Mouse (Mus musculus) stomach, postnatal 0 days (tissue): ENCODE measurements around the gene Zfp629. TPM values are rescaled to one million over a fixed set of nuclear protein-coding genes. Genes with fewer than 3 reads are reported as not detected.
"Not testable (repeated sequence)": the region's sequence is repeated elsewhere in the genome, so short reads cannot be mapped to it uniquely, and the experiment has no call there.

Experiments
- ATAC-seq: fragments of 200-750 bp; cut with Nextera tagmentation; 2 replicates; pipeline ENCODE4 v1.8.0; 2017; ENCODE audit not compliant: low FRiP score, low TSS enrichment
- DNase-seq: peaks from one replicate; pipeline ENCODE4 v3.0.0-alpha.2; 2016; ENCODE audit warnings: low spot score
- H3K27ac ChIP-seq: fragments of 300-500 bp; sonication (generic); replicated peaks from 2 replicates; pipeline ENCODE4 v1.5.1; 2014; ENCODE audit warnings: mild to moderate bottlenecking, control low read depth
- H3K27me3 ChIP-seq: fragments of 300-500 bp; sonication (generic); 2 replicates; pipeline ENCODE4 v1.6.1; 2014; ENCODE audit warnings: low read length; ENCODE audit not compliant: control insufficient read depth, insufficient read depth
- H3K36me3 ChIP-seq: fragments of 300-500 bp; sonication (generic); 2 replicates; pipeline ENCODE4 v1.6.1; 2014; ENCODE audit warnings: low read length, mixed read lengths; ENCODE audit not compliant: control insufficient read depth, insufficient read depth
- H3K4me1 ChIP-seq: fragments of 300-500 bp; sonication (generic); replicated peaks from 2 replicates; pipeline ENCODE4 v1.6.1; 2014; ENCODE audit warnings: antibody characterized with exemption; ENCODE audit not compliant: control insufficient read depth, insufficient read depth
- H3K4me2 ChIP-seq: fragments of 300-500 bp; sonication (generic); replicated peaks from 2 replicates; pipeline ENCODE4 v1.6.1; 2014; ENCODE audit warnings: low read depth, mild to moderate bottlenecking, control low read depth, moderate library complexity
- H3K4me3 ChIP-seq: fragments of 300-500 bp; sonication (generic); 2 replicates; pipeline ENCODE4 v1.5.1; 2014; ENCODE audit warnings: low read depth, low read length, control low read depth
- H3K9ac ChIP-seq: fragments of 300-500 bp; sonication (generic); 2 replicates; pipeline ENCODE4 v1.6.1; 2014; ENCODE audit warnings: mild to moderate bottlenecking, low read length, control low read depth, mixed read lengths
- H3K9me3 ChIP-seq: fragments of 300-500 bp; sonication (generic); 2 replicates; pipeline ENCODE4 v1.6.1; 2016; ENCODE audit warnings: low read length; ENCODE audit not compliant: control insufficient read depth
- CTCF ChIP-seq: IDR thresholded peaks from 2 replicates; pipeline ENCODE4 v1.5.1; 2016; ENCODE audit warnings: antibody characterized with exemption, low read depth, mild to moderate bottlenecking, moderate library complexity
- EP300 ChIP-seq: optimal IDR thresholded peaks from 2 replicates; pipeline ENCODE3; 2016; ENCODE audit warnings: antibody characterized with exemption
- WGBS: fragments of 180-500 bp; shearing (Covaris S2); extraction: QIAGEN DNeasy Blood & Tissue Kit; methylation state at CpG from one replicate; pipeline ENCODE4 v1.1.7; 2014; 5-methylcytosine and 5-hydroxymethylcytosine counted together
- polyA plus RNA-seq: library from polyadenylated mRNA; unstranded; fragments of >200 nt; fragmentation: Nextera tagmentation; extraction: Ambion mirVana; gene quantifications from 2 replicates; pipeline ENCODE4 v1.2.1, GENCODE M21; 2015

Zfp629 gene
- polyA plus RNA-seq, 1 experiment from 2014 or later, result 3.7 TPM

GRCm38 (mm10) chr7:127652050-127652449 is 36.5 kb upstream of the Zfp629 start:
- Histone ChIP-seq H3K27ac (no peak overlapping the region), H3K27me3 (no peaks in the 10 kb centered on the region), H3K36me3 (no peaks in the 10 kb centered on the region), H3K4me1 (no peaks in the 10 kb centered on the region), H3K9me3 (no peaks in the 10 kb centered on the region), H3K4me3 (no peak overlapping the region), H3K4me2 (peak overlapping the region; percentile 35), H3K9ac (peak overlapping the region; percentile 41)
- 17% methylated on average over 18 of the region's 18 CpGs for WGBS
- DNase-seq (peak; percentile 63), ATAC-seq (peak; percentile 25; the same call in 1 of the 2 replicates)
- TF ChIP-seq CTCF (no peak), EP300 (no peak)

DNA sequence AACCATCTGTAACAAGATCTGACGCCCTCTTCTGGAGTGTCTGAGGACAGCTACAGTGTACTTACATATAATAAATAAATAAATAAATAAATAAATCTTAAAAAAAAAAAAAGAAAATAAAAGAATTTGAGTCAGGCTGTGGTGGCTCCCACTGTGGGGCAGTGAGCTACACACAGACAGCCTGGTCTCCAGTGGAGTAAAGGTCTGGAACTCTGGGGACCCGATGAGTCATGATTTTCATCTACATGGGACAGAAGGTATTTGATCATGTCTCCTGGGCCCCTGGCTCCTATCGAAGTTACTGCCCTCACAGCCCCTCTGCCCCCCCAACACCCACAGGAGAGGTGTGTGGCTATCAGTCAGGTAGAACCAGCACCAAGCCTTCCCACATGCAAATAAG is 36.0 kb upstream of the Zfp629 start:
- TF ChIP-seq EP300 (no peak), CTCF (no peak)
- Histone ChIP-seq H3K27me3 (no peaks in the 10 kb centered on the region), H3K9ac (no peak overlapping the region), H3K4me3 (no peak overlapping the region), H3K27ac (no peak overlapping the region), H3K4me2 (no peak overlapping the region), H3K4me1 (no peaks in the 10 kb centered on the region), H3K36me3 (no peaks in the 10 kb centered on the region), H3K9me3 (no peaks in the 10 kb centered on the region)
- WGBS, result 54% methylated on average over 2 of the region's 3 CpGs
- no peak for DNase-seq
- no peak for ATAC-seq

- 71% methylated on average over 6 of the region's 6 CpGs for WGBS
- no peaks in the 10 kb centered on the region for H3K4me1 ChIP-seq
- no peak overlapping the region for H3K27ac ChIP-seq
- H3K27me3 ChIP-seq, result no peaks in the 10 kb centered on the region
- DNase-seq (no peak), ATAC-seq (no peak)
- H3K4me2 ChIP-seq, result no peak overlapping the region
- no peak overlapping the region for H3K4me3 ChIP-seq
- TF ChIP-seq EP300 (no peak), CTCF (no peak)
- no peaks in the 10 kb centered on the region for H3K36me3 ChIP-seq
- no peak overlapping the region for H3K9ac ChIP-seq
- no peaks in the 10 kb centered on the region for H3K9me3 ChIP-seq
Observed at GRCm38 (mm10) chr7:127649206-127649605, 33.6 kb upstream of the Zfp629 start.

DNA sequence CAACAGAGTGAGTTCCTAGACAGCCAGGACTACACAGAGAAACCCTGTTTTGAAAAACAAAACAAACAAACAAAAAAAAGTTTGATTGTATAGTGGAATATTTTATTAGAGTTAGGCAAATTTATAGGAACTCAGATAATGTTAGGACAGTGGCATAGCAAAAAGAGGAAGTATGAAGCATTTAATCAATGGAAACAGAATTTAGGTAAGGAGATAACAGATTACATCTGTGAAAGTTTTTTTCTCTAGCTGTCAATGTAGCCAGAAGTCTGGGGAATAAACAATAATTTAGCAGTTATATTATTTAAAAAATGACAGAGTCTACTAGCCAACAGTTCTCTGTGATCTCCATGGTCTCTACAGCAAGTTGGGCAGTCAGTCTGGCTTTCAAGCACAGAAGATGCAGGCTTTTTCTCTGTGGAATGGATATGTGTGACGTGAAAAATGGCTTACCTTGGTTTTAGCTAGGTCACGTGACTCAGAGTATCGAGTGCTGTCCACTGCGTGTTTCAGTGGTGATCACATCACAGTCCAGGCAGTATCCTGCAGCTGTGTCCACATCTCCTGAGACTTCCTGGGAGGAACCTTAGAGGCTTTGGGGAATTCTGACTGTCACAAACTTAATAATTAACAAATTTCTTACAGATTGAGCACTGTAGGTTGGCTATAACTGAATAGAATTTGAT is 33.1 kb upstream of the Zfp629 start:
- no peak for DNase-seq
- TF ChIP-seq CTCF (no peak), EP300 (no peak)
- no peaks in the 10 kb centered on the region for H3K4me1 ChIP-seq
- H3K27me3 ChIP-seq, result no peaks in the 10 kb centered on the region
- no peak for ATAC-seq
- no peaks in the 10 kb centered on the region for H3K9me3 ChIP-seq
- H3K36me3 ChIP-seq, result no peaks in the 10 kb centered on the region
- 48% methylated on average over 4 of the region's 4 CpGs for WGBS
- no peak overlapping the region for H3K9ac ChIP-seq
- no peak overlapping the region for H3K27ac ChIP-seq
- no peak overlapping the region for H3K4me3 ChIP-seq
- no peak overlapping the region for H3K4me2 ChIP-seq

- H3K36me3 ChIP-seq, DNase-seq, ATAC-seq, H3K9me3 ChIP-seq, H3K27ac ChIP-seq, H3K4me2 ChIP-seq, H3K4me3 ChIP-seq, H3K4me1 ChIP-seq, H3K9ac ChIP-seq, H3K27me3 ChIP-seq: not testable (repeated sequence)
- WGBS, result 75% methylated on average over 7 of the region's 7 CpGs
Observed at GRCm38 (mm10) chr7:127647576-127647975, 32.0 kb upstream of the Zfp629 start.

DNA sequence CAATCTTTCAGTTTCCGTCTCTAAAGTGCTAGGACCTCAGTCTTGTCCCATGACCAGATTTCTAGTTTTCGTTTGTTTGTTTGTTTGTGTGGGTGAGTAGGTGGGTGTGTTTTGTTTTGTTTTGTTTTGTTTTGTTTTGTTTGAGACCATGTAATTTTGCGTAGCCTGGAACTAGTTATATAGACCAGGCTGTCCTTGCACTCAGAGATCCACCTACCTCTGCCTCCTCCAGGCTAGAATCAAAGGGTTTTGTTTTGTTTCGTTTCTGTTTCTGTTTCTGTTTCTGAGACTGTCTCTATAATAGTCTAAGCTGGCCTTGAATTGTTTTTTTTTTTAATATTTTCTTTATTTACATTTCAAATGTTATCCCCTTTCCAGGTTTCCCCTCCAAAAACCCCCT is 30.8 kb upstream of the Zfp629 start:
- Histone ChIP-seq H3K27me3 (no peaks in the 10 kb centered on the region), H3K4me2 (no peak overlapping the region), H3K9me3 (no peaks in the 10 kb centered on the region), H3K4me1 (no peaks in the 10 kb centered on the region), H3K36me3 (no peaks in the 10 kb centered on the region), H3K27ac (no peak overlapping the region), H3K9ac (no peak overlapping the region), H3K4me3 (no peak overlapping the region)
- 89% methylated on average over 4 of the region's 4 CpGs for WGBS
- TF ChIP-seq EP300 (no peak), CTCF (no peak)
- DNase-seq (no peak), ATAC-seq (no peak)
